Mouse (Mus musculus): ENCODE data around the gene Mef2c. TPM values are rescaled to one million over a fixed set of nuclear protein-coding genes. Genes with fewer than 3 reads are reported as not detected.

Mef2c gene
- polyA plus RNA-seq, 1 experiment = 36.8 TPM

- DNase-seq = no peak
- Histone ChIP-seq H3K4me3 (replicated peaks; ENCODE audit: extremely low read depth, low read depth, low read length) (no peak overlapping the region), H3K4me1 (ENCODE audit: control insufficient read depth, insufficient read depth, low read length) (no peaks in the 10 kb centered on the region; the same call in 1 of the 2 replicates)
- TF ChIP-seq POLR2A (IDR thresholded peaks at IDR 0.05; ENCODE audit: borderline replicate concordance, extremely low read depth, low read depth, low read length) = no peak
- TF ChIP-seq CTCF (IDR thresholded peaks at IDR 0.05; ENCODE audit: insufficient read depth, low read length) = no peak
- WGBS = 6% methylated on average over 27 of the region's 27 CpGs
Measured at GRCm38 (mm10) chr13:83715971-83716615, 212.3 kb downstream of the Mef2c start.
